Mouse (Mus musculus): ENCODE measurements at regions not wholly inside any gene's neighbourhood (a gene's known extent, or its start where the extent isn't known, plus 50 kb on each side); places are given as distances from the start of the nearest gene placed in this dataset.

- no peak for TF ChIP-seq POLR2A (IDR thresholded peaks at IDR 0.05; ENCODE audit: borderline replicate concordance, extremely low read depth, insufficient read depth, insufficient read length, poor library complexity, severe bottlenecking)
- TF ChIP-seq CTCF (IDR thresholded peaks at IDR 0.05; ENCODE audit: borderline replicate concordance, extremely low read depth, insufficient read depth, insufficient read length): no peak
These were observed 194.8 kb downstream of the Gria2 start for GRCm38 (mm10) chr3:80607809-80608208.

Data from brain, embryonic 14.5 days (tissue).